12 mouse cellular contexts compared by ENCODE assay signal in the genomic region with DNA sequence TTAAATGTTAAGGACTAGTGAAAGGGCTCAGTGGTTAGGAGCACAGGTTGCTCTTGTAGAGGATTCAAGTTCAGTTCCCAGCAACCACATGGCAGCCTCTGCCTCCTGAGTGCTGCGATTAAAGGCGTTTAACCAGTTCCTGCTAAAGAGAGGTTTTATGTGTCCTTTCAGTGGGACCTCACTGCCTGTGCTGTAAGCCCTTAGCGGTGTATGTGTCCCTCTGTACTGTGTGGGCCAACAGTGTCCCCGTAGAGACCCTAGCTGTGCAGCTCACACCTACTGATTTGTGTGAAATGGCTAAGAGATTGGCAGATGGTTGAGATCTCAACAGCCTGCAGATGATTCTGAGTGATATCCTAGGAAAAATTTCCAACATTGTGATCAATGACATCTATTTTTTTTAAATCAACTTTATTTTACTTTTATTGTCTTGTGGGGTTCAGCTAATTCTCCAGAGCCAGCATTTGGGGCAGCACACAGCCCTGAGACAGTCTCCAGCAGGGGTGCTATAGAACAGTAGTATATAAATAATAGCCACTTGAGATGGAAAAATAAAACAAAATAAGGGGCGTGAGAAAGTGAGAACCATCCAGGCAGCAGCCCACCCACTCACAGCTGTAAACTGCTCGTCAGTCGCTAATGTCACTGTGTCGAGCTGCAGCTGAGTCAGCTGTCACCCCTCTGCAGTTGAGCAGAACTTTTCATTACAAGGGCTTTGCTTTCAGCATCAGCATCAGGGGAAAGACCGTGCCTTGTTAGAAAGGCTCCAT.
A peak's percentile ranks its signal among the peaks of the same experiment; 100 is the strongest.
DNase-seq lines count a peak whose midpoint lies in the region; ATAC-seq and TF ChIP-seq lines count a peak whose summit lies in the region.
"Had no signal": no experiment of that assay in that cellular context is flagged by ENCODE, and none has a peak within 500 bp of the region (broad histone marks: within the 10 kb centered on the region; RNA-seq: fewer than 3 reads in every experiment).

No protein-coding gene starts in this region.

- peak overlapping the region; percentile 39; the same call in 1 of the 2 replicates for H3K27ac ChIP-seq in forebrain, embryonic 12.5 days
- no peak overlapping the region for H3K27ac ChIP-seq in forebrain, embryonic 11.5 days (ENCODE audit: low read depth, low read length)
- H3K27ac ChIP-seq in intestine, postnatal 0 days (ENCODE audit: low read depth, low read length), result no peak overlapping the region
- no peak overlapping the region for H3K27ac ChIP-seq in intestine, embryonic 15.5 days
- H3K27ac ChIP-seq in olfactory bulb, adult 2 months (ENCODE audit: insufficient read depth, low read depth, low read length), result peak overlapping the region; percentile 94
- H3K27ac ChIP-seq: liver, embryonic 13.5 days; macrophage had no signal

- no peaks in the 10 kb centered on the region for H3K27me3 ChIP-seq in forebrain, embryonic 12.5 days
- H3K27me3 ChIP-seq in forebrain, embryonic 11.5 days (ENCODE audit: control insufficient read depth, insufficient read depth, low read length), result no peaks in the 10 kb centered on the region
- no peaks in the 10 kb centered on the region for H3K27me3 ChIP-seq in intestine, postnatal 0 days (replicated peaks; ENCODE audit: control insufficient read depth, insufficient read depth, low read length)
- no peaks in the 10 kb centered on the region for H3K27me3 ChIP-seq in intestine, embryonic 15.5 days (replicated peaks)
- H3K27me3 ChIP-seq: liver, embryonic 13.5 days had no signal

- no peak for TF ChIP-seq POLR2A in olfactory bulb, adult 2 months (IDR thresholded peaks at IDR 0.05; ENCODE audit: insufficient read depth, low read depth, low read length)

- no peak overlapping the region for H3K4me2 ChIP-seq in forebrain, embryonic 12.5 days
- no peak overlapping the region for H3K4me2 ChIP-seq in forebrain, embryonic 11.5 days (ENCODE audit: low read depth, low read length, severe bottlenecking)
- no peak overlapping the region for H3K4me2 ChIP-seq in intestine, postnatal 0 days (replicated peaks; ENCODE audit: low read depth)
- H3K4me2 ChIP-seq in intestine, embryonic 15.5 days (replicated peaks), result no peak overlapping the region
- H3K4me2 ChIP-seq: liver, embryonic 13.5 days had no signal

- H3K4me3 ChIP-seq in forebrain, embryonic 12.5 days (replicated peaks), result no peak overlapping the region
- no peak overlapping the region for H3K4me3 ChIP-seq in forebrain, embryonic 11.5 days (ENCODE audit: low read depth, low read length)
- no peak overlapping the region for H3K4me3 ChIP-seq in intestine, postnatal 0 days (ENCODE audit: low read depth, low read length)
- H3K4me3 ChIP-seq in intestine, embryonic 15.5 days (replicated peaks), result no peak overlapping the region
- no peak overlapping the region for H3K4me3 ChIP-seq in olfactory bulb, adult 2 months (ENCODE audit: insufficient read depth, low read depth, low read length)
- H3K4me3 ChIP-seq: liver, embryonic 13.5 days had no signal

- peaks cover 20% of the 10 kb centered on the region for H3K4me1 ChIP-seq in forebrain, embryonic 12.5 days
- no peaks in the 10 kb centered on the region for H3K4me1 ChIP-seq in forebrain, embryonic 11.5 days (replicated peaks; ENCODE audit: control insufficient read depth, insufficient read depth, low read length)
- H3K4me1 ChIP-seq in intestine, postnatal 0 days (replicated peaks; ENCODE audit: control insufficient read depth, insufficient read depth, low read length), result no peaks in the 10 kb centered on the region
- peaks cover 9% of the 10 kb centered on the region; the same call in 1 of the 2 replicates for H3K4me1 ChIP-seq in intestine, embryonic 15.5 days (replicated peaks)
- peaks cover 29% of the 10 kb centered on the region for H3K4me1 ChIP-seq in olfactory bulb, adult 2 months (ENCODE audit: control insufficient read depth, insufficient read depth, low read length)
- H3K4me1 ChIP-seq: liver, embryonic 13.5 days had no signal

- no peak for DNase-seq in forebrain, embryonic 11.5 days (ENCODE audit: low spot score)
- peak; percentile 30 for DNase-seq in testis, postnatal 10 days (ENCODE audit: low spot score)
- DNase-seq in testis, postnatal 14 days (ENCODE audit: low spot score), result no peak
- DNase-seq in embryo, embryonic 11 days, result no peak
- DNase-seq: cerebellum, postnatal 25 days; gastrocnemius, postnatal 25 days; liver, embryonic 13.5 days had no signal

- no peaks in the 10 kb centered on the region for H3K9me3 ChIP-seq in forebrain, embryonic 12.5 days
- no peaks in the 10 kb centered on the region for H3K9me3 ChIP-seq in forebrain, embryonic 11.5 days (ENCODE audit: control insufficient read depth, low read length)
- no peaks in the 10 kb centered on the region for H3K9me3 ChIP-seq in intestine, postnatal 0 days (ENCODE audit: control insufficient read depth)
- H3K9me3 ChIP-seq in intestine, embryonic 15.5 days, result no peaks in the 10 kb centered on the region
- H3K9me3 ChIP-seq: liver, embryonic 13.5 days had no signal

- WGBS in forebrain, embryonic 12.5 days, result 44% methylated on average over 9 of the region's 9 CpGs
- 63% methylated on average over 9 of the region's 9 CpGs for WGBS in forebrain, embryonic 11.5 days
- 63% methylated on average over 9 of the region's 9 CpGs for WGBS in intestine, postnatal 0 days
- WGBS in intestine, embryonic 15.5 days, result 52% methylated on average over 9 of the region's 9 CpGs
- WGBS in olfactory bulb, adult 2 months, result 18% methylated on average over 9 of the region's 9 CpGs

- peak; percentile 41 for TF ChIP-seq CTCF in intestine, postnatal 0 days (IDR thresholded peaks at IDR 0.05; ENCODE audit: low read depth)
- TF ChIP-seq CTCF in olfactory bulb, adult 2 months (IDR thresholded peaks at IDR 0.05; ENCODE audit: insufficient read depth, low read depth, low read length), result no peak

- no peaks in the 10 kb centered on the region for H3K36me3 ChIP-seq in forebrain, embryonic 12.5 days (replicated peaks)
- no peaks in the 10 kb centered on the region for H3K36me3 ChIP-seq in forebrain, embryonic 11.5 days (ENCODE audit: control insufficient read depth, insufficient read depth, low read length)
- H3K36me3 ChIP-seq in intestine, postnatal 0 days (ENCODE audit: control insufficient read depth, insufficient read depth), result no peaks in the 10 kb centered on the region
- no peaks in the 10 kb centered on the region for H3K36me3 ChIP-seq in intestine, embryonic 15.5 days
- H3K36me3 ChIP-seq: liver, embryonic 13.5 days had no signal

- H3K9ac ChIP-seq in forebrain, embryonic 12.5 days, result no peak overlapping the region
- no peak overlapping the region for H3K9ac ChIP-seq in forebrain, embryonic 11.5 days (ENCODE audit: low read length)
- H3K9ac ChIP-seq in intestine, postnatal 0 days (ENCODE audit: low read depth, low read length), result no peak overlapping the region
- H3K9ac ChIP-seq in intestine, embryonic 15.5 days, result no peak overlapping the region
- H3K9ac ChIP-seq: liver, embryonic 13.5 days had no signal

- peak; percentile 36; the same call in 1 of the 2 replicates for ATAC-seq in forebrain, embryonic 12.5 days (ENCODE audit: low FRiP score)
- no peak for ATAC-seq in forebrain, embryonic 11.5 days (replicated peaks; ENCODE audit: low FRiP score)
- no peak for ATAC-seq in intestine, postnatal 0 days
- ATAC-seq in intestine, embryonic 15.5 days, result no peak

Comparison
In these comparisons a context has a peak if more than half of its experiments do, and no peak if none do; other contexts are left out.
1. H3K27ac ChIP-seq: peak in forebrain, embryonic 12.5 days (single experiment) and olfactory bulb, adult 2 months (single experiment); none in forebrain, embryonic 11.5 days (single experiment), intestine, postnatal 0 days (single experiment) and intestine, embryonic 15.5 days (single experiment).